Mouse (Mus musculus): ENCODE measurements around the gene Usp53.
"Not testable (repeated sequence)": the region's sequence is repeated elsewhere in the genome, so short reads cannot be mapped to it uniquely, and the experiment has no call there.

Usp53 gene

DNA sequence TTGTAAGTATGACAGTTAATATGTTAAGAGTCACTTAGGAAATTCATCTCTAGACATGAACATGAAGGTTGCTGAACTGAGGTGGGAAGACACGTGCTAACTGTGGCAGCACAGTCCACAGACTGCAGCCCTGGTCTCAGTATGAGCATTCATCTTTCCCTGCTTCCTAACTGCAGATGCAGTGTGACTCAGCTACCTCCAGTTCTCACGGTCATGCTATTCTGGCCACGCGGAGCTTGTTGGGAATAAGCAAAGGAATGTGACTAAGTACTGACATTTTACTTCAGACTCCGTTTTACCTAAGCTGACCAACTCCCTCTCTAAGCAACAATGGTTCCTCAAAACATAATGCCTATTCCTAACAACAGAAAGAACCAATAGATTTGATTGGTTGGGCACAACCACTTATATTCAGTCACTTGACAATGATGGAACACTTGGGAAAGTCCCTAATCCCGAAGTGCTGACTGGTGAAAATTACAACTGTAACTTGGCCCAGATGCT is 40.9 kb downstream of the Usp53 start:
- no peak for DNase-seq (ENCODE audit: low read depth, low spot score)

- DNase-seq (ENCODE audit: low read depth, low spot score) = peak; percentile 38
Observed at GRCm38 (mm10) chr3:122939215-122939614, 45.1 kb downstream of the Usp53 start.

GRCm38 (mm10) chr3:122937176-122937575 is 47.1 kb downstream of the Usp53 start:
- DNase-seq (ENCODE audit: low read depth, low spot score) = not testable (repeated sequence)

GRCm38 (mm10) chr3:122932466-122932865 is 51.8 kb downstream of the Usp53 start:
- no peak for DNase-seq (ENCODE audit: low read depth, low spot score)

- no peak for DNase-seq (ENCODE audit: low read depth, low spot score)
Observed at GRCm38 (mm10) chr3:122929723-122930122, 54.6 kb downstream of the Usp53 start.

- DNase-seq (ENCODE audit: low read depth, low spot score) = peak; percentile 93
Observed at GRCm38 (mm10) chr3:122924009-122924914, 60.0 kb downstream of the Usp53 start, which contains the start of gene 1810037I17Rik. 1810037I17Rik (plus strand) TSS chr3:122924203.

DNA sequence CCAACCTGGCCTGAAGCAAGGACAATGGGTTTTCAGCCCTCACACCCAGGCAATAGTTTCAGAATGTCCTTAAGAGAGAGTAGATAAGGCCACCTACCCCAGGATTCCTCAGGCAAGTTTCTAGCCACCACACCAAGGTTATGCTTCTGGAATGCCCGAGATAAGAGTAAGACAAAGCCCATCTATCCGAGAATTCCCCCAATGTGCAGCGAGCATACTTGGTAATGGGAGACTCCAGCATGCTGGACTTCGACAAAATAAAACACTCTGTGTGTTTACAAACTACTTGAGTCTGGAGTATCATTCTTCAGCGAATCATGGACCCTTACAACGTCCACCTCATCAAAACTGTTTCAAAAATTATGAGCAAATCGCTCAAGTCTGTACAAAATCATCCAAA is 61.2 kb downstream of the Usp53 start:
- no peak for DNase-seq (ENCODE audit: low read depth, low spot score)

DNA sequence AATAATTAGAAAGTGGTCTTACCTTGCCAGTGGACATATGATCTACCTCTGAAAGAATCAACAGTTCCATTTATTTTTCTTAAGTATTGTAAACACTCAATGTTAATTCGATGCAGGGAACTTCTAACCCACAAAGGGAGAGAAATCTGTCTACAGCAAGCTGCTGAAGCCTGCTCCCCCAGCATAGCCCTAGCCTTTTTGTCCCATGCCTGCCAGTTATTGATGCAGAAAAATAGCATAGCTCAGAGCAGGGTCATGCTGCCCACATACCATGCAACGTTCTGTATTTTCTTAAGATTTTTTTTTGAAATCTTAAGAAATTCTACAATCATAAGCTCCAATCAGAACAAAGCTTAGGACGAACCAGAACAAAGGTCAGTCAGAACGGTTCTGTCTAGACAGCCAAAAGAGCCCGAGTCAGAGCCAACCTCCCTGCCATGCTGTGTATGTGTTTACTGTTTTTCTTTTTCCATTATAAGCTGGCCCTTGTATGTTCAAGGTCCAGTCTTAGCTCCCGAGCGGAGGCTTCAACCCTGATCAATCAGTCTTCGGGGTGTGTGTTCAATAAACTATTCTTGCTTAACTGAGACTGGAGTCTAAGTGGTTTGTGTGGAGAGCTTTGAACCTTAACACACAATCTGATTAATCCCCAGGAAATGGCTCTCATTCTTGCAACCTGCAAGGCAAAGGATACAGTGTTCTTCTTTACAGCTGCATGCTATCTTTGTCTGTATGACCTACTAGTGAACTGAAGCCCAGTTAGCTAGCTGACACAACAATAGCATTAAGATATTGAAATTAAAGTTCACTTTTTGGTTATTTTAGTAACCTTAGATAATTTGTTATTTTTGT is 62.4 kb downstream of the Usp53 start:
- no peak for DNase-seq (ENCODE audit: low read depth, low spot score)

DNA sequence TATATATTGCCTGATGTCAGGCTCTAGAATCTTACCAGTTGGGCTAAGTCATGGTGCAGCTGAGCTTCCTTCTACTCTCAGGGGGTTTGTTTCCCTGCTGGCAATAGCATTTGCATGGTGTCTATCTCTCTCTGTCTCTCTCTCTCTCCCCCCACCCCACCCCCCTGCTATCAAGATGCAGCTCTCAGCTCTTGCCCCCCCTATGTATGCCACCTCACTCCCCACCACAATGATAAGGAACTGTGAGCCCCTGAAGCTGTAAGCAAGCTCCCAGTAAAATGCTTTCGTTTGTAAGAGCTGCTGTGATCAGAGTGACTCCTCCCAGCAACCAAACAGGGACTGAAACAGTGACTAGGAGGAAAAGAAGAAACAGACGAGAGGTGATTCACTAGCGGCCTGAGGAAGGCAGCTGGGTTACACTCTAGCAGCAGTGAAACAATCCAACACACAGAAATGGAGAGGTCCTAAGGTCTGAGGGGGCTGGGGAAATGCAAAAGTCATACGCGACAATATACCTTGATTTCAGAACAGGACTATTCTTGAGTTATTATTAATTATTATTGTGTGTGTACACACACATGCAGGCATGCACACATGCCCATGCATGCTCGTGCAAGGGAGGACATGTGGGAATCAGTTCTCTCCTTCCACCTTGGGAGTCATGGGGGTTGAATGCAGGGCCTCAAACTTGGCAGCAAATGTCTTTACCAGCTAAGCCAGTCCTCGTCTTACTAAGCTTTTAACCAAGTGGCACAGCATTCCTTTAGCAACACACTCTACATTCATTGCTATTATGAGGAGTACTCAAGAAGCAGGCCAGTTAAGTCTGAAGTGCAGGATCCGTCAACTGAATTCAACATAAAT is 63.5 kb downstream of the Usp53 start:
- DNase-seq (ENCODE audit: low read depth, low spot score) = no peak

- no peak for DNase-seq (ENCODE audit: low read depth, low spot score)
Observed at GRCm38 (mm10) chr3:122919260-122919659, 65.0 kb downstream of the Usp53 start, which contains the start of gene Gm10959. Gm10959 (minus strand) TSS chr3:122919360.

- no peak for DNase-seq (ENCODE audit: low read depth, low spot score)
Observed at GRCm38 (mm10) chr3:122918672-122919071, 65.6 kb downstream of the Usp53 start.

DNA sequence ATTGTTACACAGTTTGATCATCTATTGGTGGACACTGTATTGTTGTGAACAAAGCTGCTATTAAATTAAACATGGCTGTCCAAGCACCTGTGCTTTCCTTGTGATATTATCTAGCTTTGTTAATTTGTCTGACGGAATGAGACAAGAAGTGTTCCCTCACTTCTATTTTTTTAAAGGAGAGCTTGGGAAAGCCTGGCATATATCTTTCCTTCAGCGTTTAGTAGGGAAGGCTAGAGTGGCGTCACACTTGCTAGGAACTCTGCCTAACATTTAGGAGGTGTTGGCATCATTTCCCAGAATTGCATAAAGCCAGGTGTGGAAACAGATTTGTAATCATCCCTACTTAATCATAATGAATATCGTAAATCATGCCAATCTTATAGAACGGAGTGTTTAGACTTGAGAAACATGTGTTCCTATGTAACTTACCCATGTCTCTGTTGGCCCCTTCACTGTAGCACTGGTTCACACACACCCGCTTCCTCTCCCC is 68.1 kb downstream of the Usp53 start:
- DNase-seq (ENCODE audit: low read depth, low spot score) = no peak

- DNase-seq (ENCODE audit: low read depth, low spot score) = no peak
Observed at GRCm38 (mm10) chr3:122915493-122915892, 68.8 kb downstream of the Usp53 start.

DNA sequence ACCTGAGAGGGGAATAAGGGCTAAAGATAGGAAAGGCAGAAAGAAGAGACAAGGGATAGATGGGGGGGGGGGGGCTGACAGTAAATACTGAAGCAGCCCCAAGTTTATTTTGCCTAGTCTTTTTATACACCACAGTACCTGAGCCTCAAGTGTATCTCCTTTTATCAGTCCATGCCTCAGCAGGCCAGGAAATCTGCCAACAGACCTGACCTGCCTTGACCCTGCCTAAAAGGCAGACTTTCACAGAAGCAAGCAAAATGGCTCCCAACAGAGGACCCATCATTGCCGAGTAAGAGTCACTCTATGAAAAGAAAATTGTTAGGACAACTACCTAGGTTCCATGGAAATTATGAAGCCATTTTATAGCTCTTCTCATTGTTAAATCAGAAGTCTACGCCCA is 76.5 kb downstream of the Usp53 start:
- no peak for DNase-seq (ENCODE audit: low read depth, low spot score)

DNA sequence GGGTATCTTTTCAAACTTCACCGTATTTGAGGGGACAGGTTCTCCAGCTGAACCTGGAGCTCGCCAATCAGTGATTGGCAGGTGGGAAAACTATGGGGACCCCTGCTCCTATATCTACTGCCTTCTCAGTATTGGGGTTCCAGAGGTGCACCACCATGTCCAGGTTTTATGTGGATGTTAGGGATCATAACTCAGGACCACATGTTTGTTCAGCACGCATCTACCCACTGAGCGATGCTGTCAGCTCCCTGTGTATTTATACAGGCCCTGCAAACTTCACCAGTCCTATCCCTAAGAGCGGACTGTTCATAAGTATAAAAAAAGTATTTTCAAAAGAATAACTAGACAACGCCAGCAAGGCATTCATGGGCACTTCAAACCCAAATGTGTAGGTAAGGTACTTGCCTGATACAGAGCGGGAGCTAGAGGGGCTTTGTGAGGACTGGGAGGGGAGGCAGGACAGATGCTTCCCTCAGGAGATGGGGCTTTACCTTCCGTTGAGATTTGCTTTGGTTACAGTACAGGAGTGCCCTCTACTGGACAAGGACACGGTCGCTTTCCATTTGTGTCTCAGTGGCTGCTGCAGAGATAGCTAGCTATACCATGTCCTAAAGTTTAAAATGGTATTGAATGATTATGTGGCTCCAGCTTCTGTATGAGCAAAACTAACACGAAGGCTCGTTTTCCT is 80.4 kb downstream of the Usp53 start:
- DNase-seq (ENCODE audit: low read depth, low spot score) = peak; percentile 61

- DNase-seq (ENCODE audit: low read depth, low spot score) = no peak
Observed at GRCm38 (mm10) chr3:122898254-122898653, 86.1 kb downstream of the Usp53 start.

DNA sequence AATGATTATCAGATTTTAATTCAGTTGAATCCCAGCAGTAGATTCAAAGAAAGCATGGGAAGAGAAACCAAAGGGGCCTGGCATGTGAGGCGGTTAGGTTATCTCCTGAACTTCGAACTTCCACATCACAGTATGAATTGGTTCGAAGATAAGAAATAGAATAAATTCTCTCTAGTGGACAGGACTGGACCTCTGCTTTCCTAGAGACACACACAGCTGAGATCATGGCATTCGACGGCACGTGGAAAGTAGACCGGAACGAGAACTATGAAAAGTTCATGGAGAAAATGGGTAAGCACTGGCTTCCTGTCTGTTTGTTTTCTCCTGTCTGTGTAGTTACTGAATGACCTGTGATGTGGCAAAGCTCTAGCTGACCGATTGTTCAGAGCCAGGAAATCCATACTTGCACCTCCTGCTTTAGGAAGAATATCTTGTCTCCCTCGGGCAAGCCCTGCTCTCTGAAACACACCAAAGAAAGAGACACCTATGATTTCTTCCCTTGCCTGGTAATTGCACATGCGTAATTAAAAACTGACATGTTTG is 89.0 kb downstream of the Usp53 start:
- DNase-seq (ENCODE audit: low read depth, low spot score) = no peak

DNA sequence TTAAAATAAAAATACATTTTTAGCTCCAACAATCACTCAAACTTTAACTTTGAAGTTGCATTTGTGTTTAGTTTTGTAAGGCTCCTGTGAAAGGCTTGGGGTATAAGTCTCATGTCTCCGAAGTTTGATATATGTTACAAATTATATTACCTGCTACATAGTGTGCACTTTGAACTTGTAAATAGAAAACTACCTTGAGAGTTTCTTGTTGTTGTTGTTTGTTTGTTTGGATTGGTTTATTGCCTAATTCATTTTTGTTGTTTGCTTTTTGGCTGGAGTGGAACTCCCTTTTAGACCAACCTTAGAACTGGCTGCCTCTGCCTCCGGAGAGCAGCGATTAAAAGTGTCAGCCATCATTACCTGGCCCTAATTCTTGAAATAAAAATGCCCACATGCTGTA is 89.5 kb downstream of the Usp53 start, which contains the start of gene Fabp2:
Gene Fabp2, plus strand, starts transcription at position 301 of the 400 bp plus-strand sequence.
- DNase-seq (ENCODE audit: low read depth, low spot score) = no peak

DNA sequence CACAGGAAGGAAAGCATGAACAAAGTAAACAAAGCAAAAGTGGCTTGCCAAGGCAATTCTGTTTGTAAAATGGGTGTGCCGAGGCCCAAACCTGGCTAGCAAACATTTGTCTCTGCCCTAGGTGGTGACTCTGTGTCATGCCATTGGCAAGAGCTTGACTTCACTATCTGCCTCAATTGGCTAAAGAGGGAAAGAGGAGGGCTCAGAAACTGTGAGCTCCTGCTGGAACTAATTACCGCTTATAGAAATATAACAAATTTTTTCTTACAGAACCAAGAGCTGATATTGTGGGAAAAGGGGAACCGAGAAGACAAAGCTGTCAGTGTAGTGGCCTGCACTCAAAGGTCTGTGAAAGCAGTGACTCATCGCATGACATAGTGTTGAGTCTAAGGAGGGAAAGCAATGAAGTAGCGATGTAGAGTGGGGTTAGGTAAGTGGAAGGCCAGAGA is 95.9 kb downstream of the Usp53 start:
- no peak for DNase-seq (ENCODE audit: low read depth, low spot score)

All from retina, postnatal 7 days (tissue).